Mouse (Mus musculus) liver, embryonic 14.5 days (tissue): Measurements from ENCODE around the gene Csrp1.

Experiments
- CTCF ChIP-seq: IDR thresholded peaks from 2 replicates; pipeline ENCODE4 v1.5.1; 2016; ENCODE audit warnings: antibody characterized with exemption, low read depth, control low read depth
- EP300 ChIP-seq: IDR thresholded peaks from 2 replicates; pipeline ENCODE4 v1.6.1; 2016; ENCODE audit warnings: antibody characterized with exemption, low read depth

- no peak for TF ChIP-seq EP300
- TF ChIP-seq CTCF: peak; percentile 94
Measured at GRCm38 (mm10) chr1:135789815-135790214, 70.0 kb downstream of the Csrp1 start.
